Mouse (Mus musculus) liver, adult 2 months (tissue): Measurements from ENCODE around the gene Trhr2.

Experiments used
- CTCF ChIP-seq: fragments of 200-500 bp; IDR thresholded peaks from 2 replicates; pipeline ENCODE4 v1.5.1; 2011; ENCODE audit warnings: low read depth, low read length, control low read depth
- POLR2A ChIP-seq: fragments of 200-500 bp; IDR thresholded peaks from 2 replicates; pipeline ENCODE4 v1.6.1; 2011; ENCODE audit warnings: low read length, control low read depth; ENCODE audit not compliant: insufficient read depth; ENCODE audit errors: extremely low read depth

DNA sequence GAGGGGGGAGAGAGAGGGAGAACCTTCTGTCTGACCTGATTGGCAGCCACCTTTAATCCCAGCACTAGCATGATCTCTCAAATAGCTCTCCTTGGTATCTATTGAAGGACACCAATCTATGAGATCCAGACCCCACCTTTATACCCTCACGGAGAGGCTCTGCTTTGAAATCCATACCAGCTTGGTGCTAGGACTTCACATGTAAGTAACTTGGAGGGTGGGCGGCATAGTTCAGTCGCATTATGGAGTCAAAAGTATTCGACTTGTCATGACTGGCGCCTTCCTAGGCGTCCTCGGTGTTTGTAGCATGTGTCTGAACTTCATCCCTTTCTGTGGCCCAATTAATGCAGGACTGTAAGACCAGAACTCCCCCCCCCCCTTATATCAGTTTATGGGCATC, 14.8 kb upstream of the Trhr2 start:
- TF ChIP-seq CTCF (no peak), POLR2A (no peak)
